Mouse (Mus musculus) stomach, postnatal 0 days (tissue): ENCODE measurements around the gene Ywhag.

Source experiments
- CTCF ChIP-seq: IDR thresholded peaks from 2 replicates; pipeline ENCODE4 v1.5.1; 2016; ENCODE audit warnings: antibody characterized with exemption, low read depth, mild to moderate bottlenecking, moderate library complexity
- EP300 ChIP-seq: optimal IDR thresholded peaks from 2 replicates; pipeline ENCODE3; 2016; ENCODE audit warnings: antibody characterized with exemption

DNA sequence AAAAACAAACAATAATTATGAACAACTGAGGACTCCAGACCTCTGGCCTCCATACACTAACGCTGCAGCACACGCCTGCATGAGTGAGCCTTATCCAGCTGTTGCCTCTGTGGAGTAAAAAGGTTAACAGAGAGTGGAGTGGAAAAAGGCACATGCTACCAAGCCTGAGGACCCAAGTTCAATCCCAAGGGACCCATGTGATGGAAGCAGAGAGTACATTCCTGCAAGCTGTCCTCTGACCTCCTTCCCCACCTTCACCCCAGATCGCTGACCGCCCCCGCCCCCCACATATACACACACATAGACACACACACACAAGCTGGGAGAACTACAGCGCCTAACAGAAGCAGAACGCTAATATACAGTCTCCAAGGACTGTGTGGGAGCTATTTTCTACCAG lies 10.5 kb downstream of the Ywhag start:
- no peak for TF ChIP-seq CTCF
- TF ChIP-seq EP300 = no peak
